In the genomic region with DNA sequence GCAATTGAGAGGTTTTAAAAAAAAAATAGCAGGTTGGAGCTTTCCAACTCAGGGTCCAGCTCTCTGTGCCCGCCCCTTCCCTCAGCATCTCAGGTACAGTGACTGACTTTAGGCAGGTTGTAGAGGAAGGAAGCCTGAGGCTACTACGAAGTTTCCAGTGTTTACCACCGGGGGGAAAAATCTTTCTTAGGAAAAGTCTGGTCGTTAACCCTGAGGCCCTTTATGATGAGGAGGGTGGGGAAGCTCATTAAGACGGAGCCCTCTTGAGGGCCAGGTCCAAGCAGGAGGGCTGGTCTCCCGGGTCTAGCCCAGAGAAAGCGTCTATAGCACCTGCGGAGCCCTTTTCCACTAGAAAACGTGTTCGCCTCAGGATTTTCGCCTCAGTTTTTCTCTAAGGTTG, we compare ENCODE assay signal across 8 mouse cellular contexts. TPM values are rescaled to one million over a fixed set of nuclear protein-coding genes. Genes with fewer than 3 reads are reported as not detected.
A peak's percentile ranks its signal among the peaks of the same experiment; 100 is the strongest.
DNase-seq lines count a peak whose midpoint lies in the region; ATAC-seq and TF ChIP-seq lines count a peak whose summit lies in the region.

No protein-coding gene starts in this region.

- TF ChIP-seq POLR2A in bone marrow, adult 2 months (IDR thresholded peaks at IDR 0.05; ENCODE audit: borderline replicate concordance, control insufficient read depth, low read depth, low read length), result no peak

- peak overlapping the region; percentile 92 for H3K27ac ChIP-seq in bone marrow, adult 2 months (ENCODE audit: control insufficient read depth, insufficient read depth, low read depth, low read length, poor library complexity)
- H3K27ac ChIP-seq in hindbrain, embryonic 12.5 days, result peak overlapping the region; percentile 99
- peak overlapping the region; percentile 99 for H3K27ac ChIP-seq in midbrain, embryonic 12.5 days (replicated peaks)

- peak overlapping the region; percentile 92 for H3K9ac ChIP-seq in hindbrain, embryonic 12.5 days
- peak overlapping the region; percentile 93 for H3K9ac ChIP-seq in midbrain, embryonic 12.5 days (replicated peaks)

- H3K4me3 ChIP-seq in bone marrow, adult 2 months (replicated peaks; ENCODE audit: control insufficient read depth, low read depth, low read length), result peak overlapping the region; percentile 97
- peak overlapping the region; percentile 82 for H3K4me3 ChIP-seq in hindbrain, embryonic 12.5 days
- peak overlapping the region; percentile 83 for H3K4me3 ChIP-seq in midbrain, embryonic 12.5 days

- no peaks in the 10 kb centered on the region for H3K9me3 ChIP-seq in hindbrain, embryonic 12.5 days (replicated peaks)
- H3K9me3 ChIP-seq in midbrain, embryonic 12.5 days, result no peaks in the 10 kb centered on the region

- no peaks in the 10 kb centered on the region for H3K36me3 ChIP-seq in hindbrain, embryonic 12.5 days
- no peaks in the 10 kb centered on the region for H3K36me3 ChIP-seq in midbrain, embryonic 12.5 days

- peak; percentile 6 for DNase-seq in layer of hippocampus, adult 9-11 months
- no peak for DNase-seq in layer of hippocampus, adult 18-20 months (ENCODE audit: low spot score in 2 of 2)
- no peak for DNase-seq in layer of hippocampus, adult 9-10 months (ENCODE audit: low spot score)
- no peak for DNase-seq in ovary, postnatal 36 days (ENCODE audit: low spot score)
- DNase-seq in testis, postnatal 10 days (ENCODE audit: low spot score), result no peak

- 2% methylated on average over 11 of the region's 11 CpGs for WGBS in bone marrow, adult 2 months
- WGBS in hindbrain, embryonic 12.5 days, result under 1% methylated on average over 11 of the region's 11 CpGs
- WGBS in midbrain, embryonic 12.5 days, result 1% methylated on average over 11 of the region's 11 CpGs

- H3K4me1 ChIP-seq in bone marrow, adult 2 months (ENCODE audit: control insufficient read depth, insufficient read depth, low read length), result no peaks in the 10 kb centered on the region
- peaks cover 20% of the 10 kb centered on the region for H3K4me1 ChIP-seq in hindbrain, embryonic 12.5 days
- peaks cover 24% of the 10 kb centered on the region for H3K4me1 ChIP-seq in midbrain, embryonic 12.5 days

- ATAC-seq in hindbrain, embryonic 12.5 days (ENCODE audit: low FRiP score), result peak; percentile 48
- ATAC-seq in midbrain, embryonic 12.5 days (ENCODE audit: low FRiP score, low read depth), result peak; percentile 44

- TF ChIP-seq CTCF in bone marrow, adult 2 months (IDR thresholded peaks at IDR 0.05; ENCODE audit: control insufficient read depth, insufficient read depth, low read length), result no peak

- peak overlapping the region; percentile 87 for H3K4me2 ChIP-seq in hindbrain, embryonic 12.5 days (replicated peaks)
- H3K4me2 ChIP-seq in midbrain, embryonic 12.5 days (replicated peaks), result peak overlapping the region; percentile 80

- H3K27me3 ChIP-seq in hindbrain, embryonic 12.5 days, result no peaks in the 10 kb centered on the region
- H3K27me3 ChIP-seq in midbrain, embryonic 12.5 days, result no peaks in the 10 kb centered on the region

RNA-seq across cellular contexts. Expression of a gene that starts 0.6 kb away (rescaled TPM):
- 10 to 100 TPM; 32.9 to 35.4 TPM for total RNA-seq in layer of hippocampus, adult 18-20 months (2021)
- polyA plus RNA-seq in bone marrow, adult 2 months (2011; ENCODE audit: insufficient read depth, insufficient read length, low replicate concordance, missing spikeins), result 14.6 and 21.8 TPM in 2 replicates
- polyA plus RNA-seq in hindbrain, embryonic 12.5 days (2016; fragmentation: Nextera tagmentation; extraction: Ambion mirVana), result 17.1 and 18.1 TPM in 2 replicates
- 15.1 and 18.9 TPM in 2 replicates for polyA plus RNA-seq in midbrain, embryonic 12.5 days (2016; fragmentation: Nextera tagmentation; extraction: Ambion mirVana)

RNA-seq across cellular contexts. Expression of a gene that starts 26.7 kb away (rescaled TPM):
- total RNA-seq in layer of hippocampus, adult 18-20 months (2021), result 1 to 10 TPM; 3.7 to 4.2 TPM
- 1.1 and 1.5 TPM in 2 replicates for polyA plus RNA-seq in bone marrow, adult 2 months (2011; ENCODE audit: insufficient read depth, insufficient read length, low replicate concordance, missing spikeins)
- 0.27 and 0.47 TPM in 2 replicates for polyA plus RNA-seq in hindbrain, embryonic 12.5 days (2016; fragmentation: Nextera tagmentation; extraction: Ambion mirVana)
- 0.75 and 0.97 TPM in 2 replicates for polyA plus RNA-seq in midbrain, embryonic 12.5 days (2016; fragmentation: Nextera tagmentation; extraction: Ambion mirVana)
